Mouse (Mus musculus) frontal cortex, postnatal 36 days (tissue): ENCODE measurements around the gene Tpm4.

ENCODE experiments used
- DNase-seq, 2 experiments: peaks; one replicate each; pipeline ENCODE4 v3.0.0; 2022; ENCODE audit warnings: low spot score in 2 of 2

Gene Tpm4

DNA sequence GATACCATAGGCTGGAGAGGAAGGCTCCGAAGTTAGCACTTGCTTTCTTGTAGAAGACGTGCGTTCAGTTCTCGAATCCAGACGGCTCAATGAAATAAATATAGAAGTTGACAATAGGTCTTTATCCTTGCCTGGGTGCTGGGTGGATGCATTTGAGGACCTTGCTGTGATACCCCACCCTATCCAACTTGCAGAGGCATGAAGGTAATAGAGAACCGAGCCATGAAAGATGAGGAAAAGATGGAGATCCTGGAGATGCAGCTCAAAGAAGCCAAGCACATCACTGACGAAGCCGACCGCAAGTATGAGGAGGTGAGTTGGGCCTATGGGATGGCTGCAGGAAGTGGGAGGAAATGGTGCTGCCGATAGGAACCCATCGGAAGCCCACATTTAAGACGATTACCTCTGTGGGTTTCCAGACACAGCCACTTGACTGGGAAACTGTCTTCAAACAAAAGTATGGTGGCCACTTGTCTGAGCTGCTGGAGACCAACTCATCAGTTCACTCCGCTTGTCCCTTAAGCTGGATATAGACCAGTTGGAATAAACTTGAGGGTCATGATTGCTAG lies 8.6 kb downstream of the Tpm4 start:
- DNase-seq = no peak

GRCm38 (mm10) chr8:72144345-72144975 lies 9.7 kb downstream of the Tpm4 start:
- DNase-seq = no peak

GRCm38 (mm10) chr8:72145511-72145910 lies 10.7 kb downstream of the Tpm4 start:
- no peak for DNase-seq

DNA sequence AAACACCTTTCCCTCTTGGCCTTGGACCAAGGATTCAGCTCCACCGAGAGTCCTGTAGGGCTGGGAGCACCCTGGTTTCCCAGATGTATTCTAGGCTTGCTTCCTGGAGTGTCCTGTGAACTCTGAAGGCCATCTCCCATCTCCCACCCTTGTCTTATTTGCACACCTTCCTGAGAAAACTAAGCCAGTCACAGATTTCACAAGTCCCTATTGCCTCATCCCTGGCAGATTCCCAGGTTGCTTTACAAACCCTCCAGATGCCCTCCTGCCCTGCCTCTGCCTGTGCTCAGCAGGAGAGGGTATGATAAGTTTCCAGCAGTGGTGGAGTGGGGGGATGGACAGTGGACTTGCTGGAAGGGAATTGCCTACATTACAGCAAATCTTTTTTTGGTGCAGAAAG lies 11.3 kb downstream of the Tpm4 start:
- no peak for DNase-seq

GRCm38 (mm10) chr8:72146556-72146955 lies 11.8 kb downstream of the Tpm4 start:
- no peak for DNase-seq

DNA sequence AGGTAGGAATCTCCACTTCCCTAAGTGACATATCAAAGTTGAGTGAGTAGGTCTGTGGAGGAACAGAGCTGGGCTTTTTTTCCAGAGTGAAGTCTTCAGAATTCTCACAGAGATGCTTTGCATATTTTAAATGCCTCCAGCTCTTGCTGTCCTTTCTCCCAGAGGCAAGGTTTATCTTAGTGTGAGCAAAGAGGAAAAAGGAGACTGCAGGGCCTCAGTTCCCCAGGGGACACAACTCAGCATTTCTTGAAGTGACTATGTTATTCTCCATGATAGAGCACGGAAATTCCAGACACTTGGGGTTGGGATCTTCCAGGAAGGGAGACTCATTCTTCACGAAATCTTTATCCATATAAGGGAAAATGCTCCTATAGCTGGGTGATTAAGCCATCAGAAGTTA lies 12.5 kb downstream of the Tpm4 start:
- DNase-seq = no peak

DNA sequence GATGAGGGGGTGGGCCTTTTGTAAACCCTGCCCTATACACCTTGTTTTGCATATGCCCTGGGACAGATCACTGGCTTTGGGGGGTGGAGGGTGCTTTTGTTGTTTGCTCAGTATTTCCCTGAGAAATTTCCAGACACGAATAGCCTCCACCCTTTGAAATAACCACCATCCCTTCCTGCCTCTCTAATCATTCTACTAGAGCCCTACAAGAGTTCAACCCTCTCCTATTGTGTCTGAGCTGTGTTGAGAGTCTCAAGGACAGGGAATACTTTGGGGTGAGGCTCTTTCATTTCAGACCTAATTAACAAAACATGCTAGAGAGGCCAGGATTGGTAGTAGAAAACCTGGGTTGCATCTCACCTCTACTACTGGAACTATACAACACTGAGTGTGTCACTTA lies 14.3 kb downstream of the Tpm4 start:
- DNase-seq = no peak

DNA sequence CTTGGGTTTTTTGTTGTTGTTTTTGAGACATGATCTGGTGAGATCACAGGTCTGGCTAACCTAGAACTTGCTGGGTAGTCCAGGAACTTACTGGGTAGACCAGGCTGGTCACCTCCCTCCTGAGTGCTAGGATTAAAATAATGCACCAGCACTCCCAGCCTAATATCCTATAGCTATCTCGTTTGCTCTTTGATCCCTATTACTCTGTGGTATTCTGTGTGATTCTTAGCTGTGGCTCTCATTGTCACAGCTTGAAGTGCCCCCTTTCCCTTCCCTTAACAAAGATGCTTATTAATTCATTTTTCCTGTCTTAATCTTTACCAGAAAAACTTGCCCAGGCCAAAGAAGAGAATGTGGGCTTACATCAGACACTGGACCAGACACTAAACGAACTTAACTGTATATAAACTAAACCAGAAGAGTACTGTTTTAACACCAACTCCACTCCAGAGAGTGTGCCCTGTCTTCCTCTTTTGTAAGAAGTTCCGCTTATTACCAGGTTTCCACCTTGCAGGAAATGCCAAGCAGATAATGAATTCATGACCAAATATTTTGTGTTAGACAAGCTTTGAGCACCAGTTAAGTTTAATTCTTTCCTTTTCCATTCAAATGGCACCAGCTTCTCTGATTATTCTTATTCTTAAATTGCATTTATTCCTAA lies 16.8 kb downstream of the Tpm4 start:
- no peak for DNase-seq

DNA sequence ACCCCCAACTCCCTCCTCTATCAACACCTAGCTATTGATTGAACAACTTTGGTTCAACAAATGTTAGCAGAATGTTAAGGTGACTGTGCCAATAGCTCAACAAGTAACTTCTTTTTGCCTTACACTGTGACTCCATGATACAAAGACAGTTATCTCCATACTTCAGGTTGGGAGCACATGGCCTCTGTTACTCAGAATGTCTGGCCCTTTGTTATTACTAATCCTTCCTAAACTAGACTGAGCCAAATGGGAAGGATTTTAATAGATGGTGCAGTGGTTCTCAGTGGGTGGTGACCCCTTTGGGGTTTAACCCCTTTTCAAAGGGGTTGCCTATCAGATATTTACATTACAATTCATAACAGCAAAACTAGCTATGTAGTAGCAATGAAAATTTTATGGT lies 18.6 kb downstream of the Tpm4 start:
- DNase-seq = no peak

DNA sequence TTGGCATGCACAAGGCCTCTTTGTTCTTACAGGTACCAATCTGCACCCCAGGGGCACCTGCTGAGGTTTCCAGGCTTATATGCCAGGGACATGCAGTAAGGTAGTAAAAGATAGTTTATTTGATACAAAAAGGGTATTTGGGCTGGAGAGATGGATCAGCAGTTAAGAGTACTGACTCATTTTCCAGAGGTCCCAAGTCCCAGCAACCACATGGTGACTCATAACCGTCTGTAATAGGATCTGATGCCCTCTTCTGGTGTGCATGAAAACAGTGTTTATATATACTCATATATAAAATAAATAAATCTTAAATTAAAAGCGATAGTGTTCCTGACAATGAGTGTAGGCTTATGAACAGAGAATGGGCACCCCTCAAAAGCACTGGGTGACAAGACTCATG lies 23.3 kb downstream of the Tpm4 start:
- DNase-seq = no peak

GRCm38 (mm10) chr8:72158726-72159125 lies 24.0 kb downstream of the Tpm4 start:
- no peak for DNase-seq

- DNase-seq = no peak
These were observed 25.2 kb downstream of the Tpm4 start for GRCm38 (mm10) chr8:72160007-72160406.

DNA sequence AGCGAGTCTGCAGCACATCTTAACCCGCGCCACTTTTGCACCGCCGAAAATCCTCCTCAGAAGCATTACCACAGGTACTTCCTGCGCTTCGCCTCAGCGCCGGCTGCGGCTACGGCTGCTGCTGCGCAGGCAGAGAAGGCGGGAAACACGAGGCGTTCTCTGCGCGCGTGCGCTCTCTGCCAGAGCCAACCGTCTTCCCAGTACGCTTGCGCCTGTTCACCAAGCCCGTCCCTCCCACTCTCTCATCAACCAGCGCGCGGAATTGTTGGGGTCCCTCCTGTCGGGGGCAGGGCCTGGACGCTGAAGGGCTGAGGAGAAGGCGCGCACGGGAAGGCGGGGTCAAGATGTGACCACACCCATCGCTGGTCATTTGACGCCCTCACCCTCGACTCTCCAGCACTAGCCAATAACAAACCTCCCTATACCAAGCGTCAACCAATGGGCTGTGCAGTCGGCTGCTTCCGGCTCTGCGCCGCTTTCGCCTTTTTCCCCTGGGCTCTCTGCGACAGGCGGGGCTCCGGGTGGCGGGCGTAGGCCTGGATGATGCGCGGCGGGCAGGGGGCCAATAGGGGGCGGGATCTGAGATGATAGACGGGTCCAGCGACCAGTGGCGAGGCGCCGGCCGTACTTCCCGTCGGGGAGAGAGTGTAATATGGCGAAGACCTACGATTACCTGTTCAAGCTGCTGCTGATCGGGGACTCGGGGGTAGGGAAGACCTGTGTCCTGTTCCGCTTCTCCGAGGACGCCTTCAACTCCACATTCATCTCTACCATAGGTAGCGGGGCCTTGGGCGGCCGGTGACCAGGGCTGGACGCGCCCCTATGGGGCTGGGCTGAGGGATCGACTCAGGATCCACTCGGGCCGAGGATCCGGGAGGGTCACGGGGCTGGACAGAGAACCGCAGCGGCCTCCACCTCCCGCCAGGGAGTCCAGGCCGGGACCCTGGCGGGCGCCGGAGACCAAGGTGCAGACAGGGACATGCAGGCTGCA lies 26.2 kb downstream of the Tpm4 start, which contains the start of gene Rab8a:
Gene Rab8a, plus strand, starts transcription at position 494 of the 991 bp plus-strand sequence.
- DNase-seq = peak; percentile 100

DNA sequence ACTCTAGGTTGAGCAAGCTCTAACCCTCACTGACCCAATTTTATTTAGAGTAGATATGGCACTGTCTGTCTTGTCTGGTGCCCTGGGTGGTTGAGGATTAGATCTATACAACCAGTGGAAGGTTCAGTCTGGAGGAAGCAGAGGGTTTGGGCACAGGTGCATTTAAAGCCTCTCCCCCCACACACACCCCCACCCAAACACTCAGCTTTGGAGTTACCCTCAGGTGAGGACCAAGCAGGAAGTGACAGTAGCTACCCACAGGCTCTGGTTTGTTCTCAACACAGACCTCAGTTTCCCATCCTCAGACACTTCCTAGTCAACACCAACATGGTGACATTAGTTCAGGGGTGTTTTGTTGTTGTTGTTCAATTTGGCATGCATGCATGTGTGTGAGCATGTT lies 28.0 kb downstream of the Tpm4 start:
- DNase-seq = no peak

GRCm38 (mm10) chr8:72169098-72169668 lies 34.4 kb downstream of the Tpm4 start:
- DNase-seq = no peak

DNA sequence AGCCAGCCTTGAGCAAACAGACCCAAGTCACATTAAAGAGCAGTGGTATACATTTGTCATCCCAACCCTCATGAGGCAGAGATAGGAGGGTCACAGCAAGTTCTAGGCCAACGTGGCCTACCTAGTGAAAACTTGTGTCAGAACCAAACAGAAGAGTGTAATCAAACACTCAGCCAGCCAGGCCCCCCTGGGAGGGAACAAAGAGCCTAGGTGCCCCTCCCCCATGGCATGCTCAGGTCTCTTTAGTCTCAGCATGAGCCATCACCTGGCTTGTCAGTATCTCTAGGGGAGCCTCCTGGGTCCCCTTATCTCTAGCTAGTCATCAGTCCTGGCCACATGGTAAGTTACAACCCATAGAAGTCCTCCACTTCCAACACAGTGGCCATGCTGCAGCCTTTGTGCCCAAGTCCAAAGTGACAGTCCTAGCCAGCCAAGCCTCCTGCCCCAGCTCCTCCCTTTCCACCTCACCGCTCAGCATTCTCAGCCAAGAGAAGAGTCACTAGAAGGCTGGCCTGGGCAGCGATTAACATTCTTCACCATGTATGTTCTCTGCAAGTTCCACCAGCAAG lies 35.0 kb downstream of the Tpm4 start:
- no peak for DNase-seq

DNA sequence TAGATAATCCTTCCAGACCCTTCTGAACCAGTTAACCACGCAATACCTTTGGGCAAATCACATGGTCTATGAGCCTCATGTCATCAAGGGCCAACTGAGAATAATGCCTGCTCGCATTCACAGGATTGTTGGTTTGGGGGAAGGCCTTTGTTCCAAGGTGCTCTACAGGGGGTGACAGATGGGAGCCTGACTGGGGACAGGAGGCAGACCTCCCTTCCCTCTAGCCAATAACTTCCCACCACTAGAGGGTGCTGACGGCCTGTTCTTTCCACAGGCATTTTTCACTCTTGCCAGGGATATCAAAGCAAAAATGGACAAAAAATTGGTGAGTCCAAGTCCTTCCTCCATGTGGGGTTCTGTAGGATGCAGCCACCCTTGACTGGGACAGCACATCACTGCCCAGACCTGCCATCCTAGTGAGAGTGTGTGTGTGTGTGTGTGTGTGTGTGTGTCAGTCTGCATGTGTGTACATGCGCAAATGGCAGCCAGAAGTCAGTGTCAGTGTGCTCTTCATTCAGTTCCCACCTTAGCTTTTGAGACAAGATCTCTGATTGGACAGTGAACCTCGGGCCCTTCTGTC lies 42.7 kb downstream of the Tpm4 start:
- DNase-seq = peak; percentile 72 to 78

GRCm38 (mm10) chr8:72183554-72184202 lies 48.9 kb downstream of the Tpm4 start:
- no peak for DNase-seq

DNA sequence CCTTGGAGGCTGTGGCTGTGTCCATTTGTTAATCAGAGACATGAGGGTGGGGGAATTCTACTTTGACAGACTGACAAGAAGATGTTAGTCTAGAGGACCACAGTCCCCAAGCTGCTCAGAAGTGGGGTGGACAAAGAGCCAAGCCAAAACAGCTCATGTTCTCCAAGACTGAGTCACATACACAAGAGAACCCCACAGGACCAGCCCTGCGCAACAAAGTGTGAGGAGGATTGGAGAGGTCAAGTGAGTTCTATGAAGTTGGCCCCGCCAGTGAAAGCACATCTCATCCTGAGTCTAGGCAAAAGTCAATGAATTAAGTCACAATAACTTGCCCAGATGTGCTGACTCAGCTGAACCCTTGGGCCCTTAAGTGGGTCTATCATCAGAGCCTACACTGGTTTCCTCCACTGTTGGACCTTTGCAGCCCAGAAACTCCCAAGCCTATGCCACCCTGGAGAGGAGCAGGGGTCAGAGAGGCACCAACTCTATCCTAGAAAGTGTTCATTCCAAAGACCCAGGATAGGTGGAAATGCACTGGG lies 53.1 kb downstream of the Tpm4 start:
- no peak for DNase-seq
